Mouse (Mus musculus): ENCODE measurements at regions not wholly inside any gene's neighbourhood (a gene's known extent, or its start where the extent isn't known, plus 50 kb on each side); places are given as distances from the start of the nearest gene placed in this dataset.

DNA sequence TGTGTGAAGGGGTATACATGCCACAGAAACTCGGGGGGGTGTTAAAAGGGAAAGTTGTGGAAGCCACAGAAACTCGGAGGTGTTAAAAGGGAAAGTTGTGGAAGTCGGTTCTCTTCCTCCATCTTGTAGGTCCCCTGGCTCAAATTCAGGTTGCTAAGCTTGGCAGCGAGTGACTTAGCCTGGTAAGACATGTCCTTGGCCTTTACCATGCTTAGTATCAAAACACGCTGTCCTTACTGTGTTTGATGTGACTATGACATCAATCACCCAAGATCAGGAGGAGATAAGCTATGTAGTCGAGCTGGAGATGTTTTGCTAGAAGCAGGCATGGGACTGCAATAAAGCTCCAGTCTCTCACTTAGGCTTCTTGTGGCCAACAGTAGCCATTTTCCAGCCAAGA, 74.4 kb upstream of the Acsl4 start:
- TF ChIP-seq GATA1 (IDR thresholded peaks at IDR 0.05; ENCODE audit: borderline replicate concordance, low read length) (no peak), CTCF (IDR thresholded peaks at IDR 0.05; ENCODE audit: low read depth, low read length) (no peak), TAL1 (conservative IDR thresholded peaks at IDR 0.05; ENCODE audit: low read depth, low read length) (no peak), POLR2AphosphoS5 (IDR thresholded peaks at IDR 0.05; ENCODE audit: insufficient replicate concordance, low read depth, low read length) (no peak)
